Mouse (Mus musculus): ENCODE measurements around the gene Mpp3. TPM values are rescaled to one million over a fixed set of nuclear protein-coding genes. Genes with fewer than 3 reads are reported as not detected.

The Mpp3 gene
- polyA plus RNA-seq, 1 experiment from 2014 or later: 56.2 TPM

DNA sequence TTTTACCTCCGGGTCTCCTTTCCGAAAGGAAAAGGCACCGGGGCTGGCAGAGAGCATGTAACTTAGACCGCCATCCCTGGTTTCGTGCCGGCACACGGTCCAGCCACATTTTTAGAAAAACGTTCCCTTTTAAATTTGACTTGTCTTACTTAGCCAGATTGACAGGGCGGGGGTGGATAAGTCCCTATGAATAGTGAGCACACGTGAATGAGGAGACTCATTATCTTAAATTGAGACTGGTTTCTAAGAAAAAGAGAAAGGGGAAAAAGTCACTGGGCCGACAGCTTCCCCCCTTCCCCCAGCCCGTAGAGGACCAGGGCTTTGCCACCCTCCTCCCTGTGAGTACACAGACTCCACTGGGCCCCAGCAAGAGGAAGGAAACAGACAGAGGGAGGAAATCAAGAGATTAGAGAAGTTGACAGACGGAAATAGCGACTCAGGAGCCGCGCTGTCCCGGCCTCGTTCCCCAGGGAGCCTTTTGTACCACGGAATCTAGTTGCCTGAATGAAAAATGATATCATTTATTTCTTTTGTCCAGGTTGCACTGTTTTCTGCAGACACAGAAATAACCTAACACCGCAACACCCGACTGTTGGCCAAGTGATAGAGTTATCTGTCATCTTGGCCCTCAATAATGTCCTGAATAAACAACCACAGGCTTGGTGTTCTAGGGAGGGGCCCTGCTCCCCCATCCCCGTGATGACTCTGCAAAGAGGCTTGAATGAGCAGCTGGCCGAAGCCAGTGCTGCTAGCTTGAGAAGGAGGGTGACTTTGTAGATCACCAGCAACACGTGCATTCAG, 75.5 kb downstream of the Mpp3 start:
- Histone ChIP-seq H3K4me2 (peak overlapping the region; percentile 1; the same call in 1 of the 2 replicates), H3K4me1 (replicated peaks) (peaks cover 14% of the 10 kb centered on the region; the same call in 1 of the 2 replicates), H3K9me3 (no peaks in the 10 kb centered on the region), H3K4me3 (no peak overlapping the region), H3K36me3 (no peaks in the 10 kb centered on the region), H3K27me3 (0 out of 2 replicates have a peak, but pooled peaks cover 6% of the 10 kb centered on the region), H3K9ac (no peak overlapping the region), H3K27ac (replicated peaks) (no peak overlapping the region)
- no peak; the same call in 1 of the 2 replicates for ATAC-seq (ENCODE audit: low FRiP score, low read depth)
- WGBS: 22% methylated on average over 24 of the region's 24 CpGs

- Histone ChIP-seq H3K9me3 (no peaks in the 10 kb centered on the region), H3K27me3 (0 out of 2 replicates have a peak, but pooled peaks cover 6% of the 10 kb centered on the region), H3K36me3 (no peaks in the 10 kb centered on the region), H3K27ac (replicated peaks) (no peak overlapping the region), H3K9ac (no peak overlapping the region), H3K4me2 (no peak overlapping the region), H3K4me1 (replicated peaks) (peaks cover 14% of the 10 kb centered on the region; the same call in 1 of the 2 replicates), H3K4me3 (no peak overlapping the region)
- ATAC-seq (ENCODE audit: low FRiP score, low read depth): no peak
- WGBS: 90% methylated on average over 5 of the region's 5 CpGs
Observed at GRCm38 (mm10) chr11:101950021-101950420, 78.2 kb downstream of the Mpp3 start.

Other genes with a start within 250 kb of the Mpp3 start
- 14.4 and 21.3 TPM in 2 replicates for gene Etv4, start 243.1 kb downstream of the Mpp3 start, polyA plus RNA-seq (2015; fragmentation: Nextera tagmentation; extraction: Ambion mirVana)
- gene Meox1, start 134.1 kb downstream of the Mpp3 start, polyA plus RNA-seq (2015; fragmentation: Nextera tagmentation; extraction: Ambion mirVana): 0.50 and 0.51 TPM in 2 replicates
- gene Sost, start 61.4 kb downstream of the Mpp3 start, polyA plus RNA-seq (2015; fragmentation: Nextera tagmentation; extraction: Ambion mirVana): 0.06 and 0.09 TPM in 2 replicates
- gene Cfap97d1, start 44.2 kb downstream of the Mpp3 start, polyA plus RNA-seq (2015; fragmentation: Nextera tagmentation; extraction: Ambion mirVana): not detected in 2 replicates
- 25.4 and 25.9 TPM in 2 replicates for gene Dusp3, start 41.4 kb downstream of the Mpp3 start, polyA plus RNA-seq (2015; fragmentation: Nextera tagmentation; extraction: Ambion mirVana)
- 0.30 and 0.43 TPM in 2 replicates for gene Cd300lg, start 13.0 kb upstream of the Mpp3 start, polyA plus RNA-seq (2015; fragmentation: Nextera tagmentation; extraction: Ambion mirVana)
- 30.5 and 34.6 TPM in 2 replicates for gene Mpp2, start 60.1 kb upstream of the Mpp3 start, polyA plus RNA-seq (2015; fragmentation: Nextera tagmentation; extraction: Ambion mirVana)
- not detected in 2 replicates for gene Ppy, start 72.9 kb upstream of the Mpp3 start, polyA plus RNA-seq (2015; fragmentation: Nextera tagmentation; extraction: Ambion mirVana)
- gene Pyy, start 79.4 kb upstream of the Mpp3 start, polyA plus RNA-seq (2015; fragmentation: Nextera tagmentation; extraction: Ambion mirVana): 3.7 and 5.2 TPM in 2 replicates
- not detected in 2 replicates for gene Nags, start 117.1 kb upstream of the Mpp3 start, polyA plus RNA-seq (2015; fragmentation: Nextera tagmentation; extraction: Ambion mirVana)
- gene Tmem101, start 127.9 kb upstream of the Mpp3 start, polyA plus RNA-seq (2015; fragmentation: Nextera tagmentation; extraction: Ambion mirVana): 41.8 and 44.1 TPM in 2 replicates
- gene Lsm12, start 156.8 kb upstream of the Mpp3 start, polyA plus RNA-seq (2015; fragmentation: Nextera tagmentation; extraction: Ambion mirVana): 102 and 121 TPM in 2 replicates
- gene G6pc3, start 161.2 kb upstream of the Mpp3 start, polyA plus RNA-seq (2015; fragmentation: Nextera tagmentation; extraction: Ambion mirVana): 40.4 and 41.2 TPM in 2 replicates
- 82.7 and 84.9 TPM in 2 replicates for gene Hdac5, start 201.7 kb upstream of the Mpp3 start, polyA plus RNA-seq (2015; fragmentation: Nextera tagmentation; extraction: Ambion mirVana)
- gene BC030867, start 220.4 kb upstream of the Mpp3 start, polyA plus RNA-seq (2015; fragmentation: Nextera tagmentation; extraction: Ambion mirVana): 3.3 and 3.4 TPM in 2 replicates
- gene Asb16, start 240.3 kb upstream of the Mpp3 start, polyA plus RNA-seq (2015; fragmentation: Nextera tagmentation; extraction: Ambion mirVana): 0.10 and 0.13 TPM in 2 replicates